Mouse (Mus musculus): ENCODE results near the gene Ndel1.

GRCm38 (mm10) chr11:68899815-68900214 lies 28.2 kb upstream of the Ndel1 start:
- no peak for TF ChIP-seq CTCF (IDR thresholded peaks at IDR 0.05; ENCODE audit: insufficient read depth, low read depth, low read length)
- TF ChIP-seq POLR2A (IDR thresholded peaks at IDR 0.05; ENCODE audit: insufficient read depth, low read depth, low read length), result no peak
